Mouse (Mus musculus) limb, embryonic 11.5 days (tissue): ENCODE results near the gene Sorcs2. TPM values are rescaled to one million over a fixed set of nuclear protein-coding genes. Genes with fewer than 3 reads are reported as not detected.
A peak's percentile ranks its signal among the peaks of the same experiment; 100 is the strongest.

ENCODE experiments used
- ATAC-seq: fragments of 200-750 bp; cut with Nextera tagmentation; 2 replicates; pipeline ENCODE4 v1.8.0; 2017; ENCODE audit warnings: low read depth; ENCODE audit not compliant: insufficient number of reproducible peaks, low FRiP score, low TSS enrichment
- DNase-seq: peaks from one replicate; pipeline ENCODE4 v3.0.0-alpha.2; 2015; ENCODE audit warnings: low spot score
- H3K27ac ChIP-seq: fragments of 300-500 bp; sonication (generic); replicated peaks from 2 replicates; pipeline ENCODE4 v1.5.1; 2014; ENCODE audit warnings: low read depth, mild to moderate bottlenecking, low read length
- H3K27me3 ChIP-seq: fragments of 300-500 bp; sonication (generic); 2 replicates; pipeline ENCODE4 v1.6.1; 2014; ENCODE audit warnings: mild to moderate bottlenecking, low read length, mixed read lengths; ENCODE audit not compliant: control insufficient read depth, insufficient read depth
- H3K36me3 ChIP-seq: fragments of 300-500 bp; sonication (generic); 2 replicates; pipeline ENCODE4 v1.6.1; 2014; ENCODE audit warnings: mild to moderate bottlenecking, low read length, moderate library complexity, mixed read lengths; ENCODE audit not compliant: control insufficient read depth, insufficient read depth
- H3K4me1 ChIP-seq: fragments of 300-500 bp; sonication (generic); 2 replicates; pipeline ENCODE4 v1.6.1; 2014; ENCODE audit warnings: low read length, mixed read lengths; ENCODE audit not compliant: control insufficient read depth, insufficient read depth
- H3K4me2 ChIP-seq: fragments of 300-500 bp; sonication (generic); 2 replicates; pipeline ENCODE4 v1.6.1; 2014; ENCODE audit warnings: low read depth, mild to moderate bottlenecking, moderate library complexity; ENCODE audit not compliant: severe bottlenecking
- H3K4me3 ChIP-seq: fragments of 300-500 bp; sonication (generic); 2 replicates; pipeline ENCODE4 v1.5.1; 2014; ENCODE audit warnings: low read depth, low read length
- H3K9ac ChIP-seq: fragments of 300-500 bp; sonication (generic); 2 replicates; pipeline ENCODE4 v1.6.1; 2014; ENCODE audit warnings: mild to moderate bottlenecking, low read length
- H3K9me3 ChIP-seq: fragments of 300-500 bp; sonication (generic); 2 replicates; pipeline ENCODE4 v1.6.1; 2016; ENCODE audit warnings: low read length; ENCODE audit not compliant: control insufficient read depth
- WGBS: fragments of 180-500 bp; shearing (Covaris S2); extraction: QIAGEN DNeasy Blood & Tissue Kit; methylation state at CpG from one replicate; pipeline ENCODE4 v1.1.7; 2014; 5-methylcytosine and 5-hydroxymethylcytosine counted together
- polyA plus RNA-seq: library from polyadenylated mRNA; unstranded; fragments of >200 nt; fragmentation: Nextera tagmentation; extraction: Ambion mirVana; gene quantifications from 2 replicates; pipeline ENCODE4 v1.2.1, GENCODE M21; 2014

Gene Sorcs2
- polyA plus RNA-seq, 1 experiment from 2014 or later: 6.4 TPM

GRCm38 (mm10) chr5:36429551-36429950 is 31.6 kb upstream of the Sorcs2 start:
- H3K4me1 ChIP-seq: peaks cover 9% of the 10 kb centered on the region
- H3K4me2 ChIP-seq: no peak overlapping the region
- WGBS: 87% methylated on average over 3 of the region's 3 CpGs
- no peaks in the 10 kb centered on the region for H3K9me3 ChIP-seq
- no peak overlapping the region for H3K27ac ChIP-seq
- ATAC-seq (no peak), DNase-seq (no peak)
- no peak overlapping the region for H3K9ac ChIP-seq
- no peaks in the 10 kb centered on the region for H3K27me3 ChIP-seq
- no peak overlapping the region for H3K4me3 ChIP-seq
- H3K36me3 ChIP-seq: no peaks in the 10 kb centered on the region

GRCm38 (mm10) chr5:36427831-36428230 is 29.9 kb upstream of the Sorcs2 start:
- no peak for ATAC-seq
- peaks cover 9% of the 10 kb centered on the region for H3K4me1 ChIP-seq
- H3K27ac ChIP-seq: no peak overlapping the region
- 30% methylated on average over 11 of the region's 11 CpGs for WGBS
- no peak for DNase-seq
- no peak overlapping the region for H3K9ac ChIP-seq
- no peaks in the 10 kb centered on the region for H3K9me3 ChIP-seq
- no peaks in the 10 kb centered on the region for H3K36me3 ChIP-seq
- H3K4me2 ChIP-seq: no peak overlapping the region
- no peaks in the 10 kb centered on the region for H3K27me3 ChIP-seq
- no peak overlapping the region for H3K4me3 ChIP-seq

- no peak overlapping the region for H3K27ac ChIP-seq
- no peak overlapping the region for H3K4me3 ChIP-seq
- H3K4me1 ChIP-seq: peaks cover 9% of the 10 kb centered on the region
- no peak for ATAC-seq
- WGBS: 78% methylated on average over 5 of the region's 5 CpGs
- DNase-seq: no peak
- H3K9ac ChIP-seq: no peak overlapping the region
- H3K4me2 ChIP-seq: no peak overlapping the region
- H3K9me3 ChIP-seq: no peaks in the 10 kb centered on the region
- H3K36me3 ChIP-seq: no peaks in the 10 kb centered on the region
- H3K27me3 ChIP-seq: no peaks in the 10 kb centered on the region
Observed at GRCm38 (mm10) chr5:36426404-36426803, 28.5 kb upstream of the Sorcs2 start.

- no peak overlapping the region for H3K27ac ChIP-seq
- DNase-seq: no peak
- H3K36me3 ChIP-seq: no peaks in the 10 kb centered on the region
- no peak overlapping the region for H3K9ac ChIP-seq
- no peak for ATAC-seq
- H3K4me3 ChIP-seq: no peak overlapping the region
- peaks cover 9% of the 10 kb centered on the region for H3K4me1 ChIP-seq
- no peak overlapping the region for H3K4me2 ChIP-seq
- no peaks in the 10 kb centered on the region for H3K27me3 ChIP-seq
- H3K9me3 ChIP-seq: no peaks in the 10 kb centered on the region
Observed at GRCm38 (mm10) chr5:36424676-36425075, 26.7 kb upstream of the Sorcs2 start.

- DNase-seq: no peak
- no peak overlapping the region for H3K4me2 ChIP-seq
- H3K27me3 ChIP-seq: no peaks in the 10 kb centered on the region
- H3K4me3 ChIP-seq: no peak overlapping the region
- H3K9ac ChIP-seq: no peak overlapping the region
- no peaks in the 10 kb centered on the region for H3K9me3 ChIP-seq
- no peaks in the 10 kb centered on the region for H3K36me3 ChIP-seq
- no peak overlapping the region for H3K27ac ChIP-seq
- H3K4me1 ChIP-seq: peaks cover 2% of the 10 kb centered on the region; the same call in 1 of the 2 replicates
- ATAC-seq: no peak
Observed at GRCm38 (mm10) chr5:36422689-36423088, 24.8 kb upstream of the Sorcs2 start.

GRCm38 (mm10) chr5:36419861-36420260 is 21.9 kb upstream of the Sorcs2 start:
- Histone ChIP-seq H3K4me1 (no peaks in the 10 kb centered on the region), H3K36me3 (no peaks in the 10 kb centered on the region), H3K4me3 (no peak overlapping the region), H3K27me3 (no peaks in the 10 kb centered on the region), H3K27ac (no peak overlapping the region), H3K9me3 (no peaks in the 10 kb centered on the region), H3K4me2 (no peak overlapping the region), H3K9ac (no peak overlapping the region)
- 77% methylated on average over 3 of the region's 3 CpGs for WGBS
- ATAC-seq (no peak), DNase-seq (no peak)

GRCm38 (mm10) chr5:36414712-36415331 is 16.9 kb upstream of the Sorcs2 start:
- no peak overlapping the region for H3K4me2 ChIP-seq
- 81% methylated on average over 6 of the region's 6 CpGs for WGBS

GRCm38 (mm10) chr5:36398463-36399364 is 775 bp upstream of the Sorcs2 start:
- Histone ChIP-seq H3K27me3 (no peaks in the 10 kb centered on the region), H3K27ac (0 out of 2 replicates have a peak overlapping the region, but pooled peaks have one; percentile 36), H3K4me2 (0 out of 2 replicates have a peak overlapping the region, but pooled peaks have one; percentile 10), H3K4me1 (peaks cover 5% of the 10 kb centered on the region; the same call in 1 of the 2 replicates), H3K4me3 (no peak overlapping the region), H3K36me3 (no peaks in the 10 kb centered on the region), H3K9ac (no peak overlapping the region), H3K9me3 (no peaks in the 10 kb centered on the region; the same call in 1 of the 2 replicates)
- DNase-seq: peak; percentile 82
- WGBS: 9% methylated on average over 18 of the region's 18 CpGs
- ATAC-seq: no peak; the same call in 1 of the 2 replicates

More at GRCm38 (mm10) chr5:36414712-36415331, 16.9 kb upstream of the Sorcs2 start:
- H3K9ac ChIP-seq: no peak overlapping the region
- ATAC-seq: no peak
- no peaks in the 10 kb centered on the region for H3K4me1 ChIP-seq
- H3K27ac ChIP-seq: no peak overlapping the region
- DNase-seq: no peak
- H3K36me3 ChIP-seq: no peaks in the 10 kb centered on the region
- no peaks in the 10 kb centered on the region for H3K9me3 ChIP-seq
- no peaks in the 10 kb centered on the region for H3K27me3 ChIP-seq
- no peak overlapping the region for H3K4me3 ChIP-seq
